Comparison of ENCODE assay signal across 8 mouse cellular contexts in the genomic region with DNA sequence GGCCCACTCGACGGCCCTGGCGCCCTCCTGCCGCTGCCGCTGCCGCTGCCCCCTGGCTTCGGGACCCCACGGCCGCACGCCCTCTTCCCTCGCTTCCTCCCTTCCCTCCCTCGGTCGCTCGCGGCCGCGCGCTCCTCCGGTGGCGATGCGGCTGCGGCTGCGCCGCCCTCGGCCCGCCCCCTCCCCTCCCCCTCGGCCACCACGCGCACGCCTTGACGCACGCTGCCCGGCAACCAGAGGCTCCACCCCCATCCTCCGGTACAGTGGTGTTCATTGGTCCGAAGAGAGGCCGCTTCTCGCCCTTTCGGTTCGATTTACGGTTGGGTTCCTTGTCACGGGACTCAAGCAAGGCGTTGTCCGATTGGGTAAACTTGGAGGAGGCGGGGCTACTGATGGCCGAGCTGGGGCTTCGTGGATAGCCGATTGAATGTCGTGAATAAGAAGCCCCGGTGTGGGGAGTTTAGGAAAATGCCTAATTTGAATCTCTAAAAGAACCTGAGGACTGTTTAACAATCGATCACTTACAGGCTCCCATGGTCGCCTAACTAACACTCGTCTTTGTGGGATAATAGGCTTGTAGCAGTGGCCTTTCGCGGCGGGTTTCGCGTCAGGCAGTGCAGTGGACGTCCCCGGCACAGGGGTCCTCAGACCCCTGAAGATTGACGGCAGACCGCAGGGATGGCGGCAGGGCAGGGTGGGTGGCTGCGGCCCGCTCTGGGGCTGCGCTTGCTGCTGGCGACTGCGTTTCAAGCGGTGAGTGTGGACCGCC. TPM values are rescaled to one million over a fixed set of nuclear protein-coding genes. Genes with fewer than 3 reads are reported as not detected.
DNase-seq lines count a peak whose midpoint lies in the region; ATAC-seq and TF ChIP-seq lines count a peak whose summit lies in the region.

A gene (minus strand): TSS at position 135 of the 769 bp plus-strand sequence.
A gene (plus strand): TSS at position 258 of the 769 bp plus-strand sequence.

- peak within 1 kb of the TSS; percentile 92 for H3K4me3 ChIP-seq in bone marrow, adult 2 months (replicated peaks; ENCODE audit: control insufficient read depth, low read depth, low read length)
- H3K4me3 ChIP-seq in embryonic facial prominence, embryonic 15.5 days (replicated peaks): peak within 1 kb of the TSS; percentile 79
- H3K4me3 ChIP-seq in limb, embryonic 14.5 days (replicated peaks; ENCODE audit: low read length): peak within 1 kb of the TSS; percentile 70
- peak within 1 kb of the TSS; percentile 90 for H3K4me3 ChIP-seq in midbrain, postnatal 0 days (ENCODE audit: low read depth, low read length)

- peak within 1 kb of the TSS; percentile 93 for H3K27ac ChIP-seq in bone marrow, adult 2 months (ENCODE audit: control insufficient read depth, insufficient read depth, low read depth, low read length, poor library complexity)
- H3K27ac ChIP-seq in embryonic facial prominence, embryonic 15.5 days (replicated peaks): peak within 1 kb of the TSS; percentile 95
- peak within 1 kb of the TSS; percentile 91 for H3K27ac ChIP-seq in limb, embryonic 14.5 days (replicated peaks; ENCODE audit: low read depth, low read length)
- H3K27ac ChIP-seq in midbrain, postnatal 0 days (ENCODE audit: low read depth, low read length): peak within 1 kb of the TSS; percentile 98

- H3K4me1 ChIP-seq in bone marrow, adult 2 months (ENCODE audit: control insufficient read depth, insufficient read depth, low read length): peaks cover 3% of the 10 kb centered on the region; the same call in 1 of the 2 replicates
- H3K4me1 ChIP-seq in embryonic facial prominence, embryonic 15.5 days: peaks cover 14% of the 10 kb centered on the region
- peaks cover 22% of the 10 kb centered on the region for H3K4me1 ChIP-seq in limb, embryonic 14.5 days (ENCODE audit: control insufficient read depth, insufficient read depth, low read length)
- peaks cover 10% of the 10 kb centered on the region; the same call in 1 of the 2 replicates for H3K4me1 ChIP-seq in midbrain, postnatal 0 days (ENCODE audit: insufficient read depth, low read length)

- no peaks in the 10 kb centered on the region for H3K9me3 ChIP-seq in embryonic facial prominence, embryonic 15.5 days (replicated peaks)
- no peaks in the 10 kb centered on the region for H3K9me3 ChIP-seq in limb, embryonic 14.5 days (ENCODE audit: control insufficient read depth, low read length)
- no peaks in the 10 kb centered on the region for H3K9me3 ChIP-seq in midbrain, postnatal 0 days (ENCODE audit: low read length)

- peaks cover 15% of the 10 kb centered on the region for H3K36me3 ChIP-seq in embryonic facial prominence, embryonic 15.5 days
- H3K36me3 ChIP-seq in limb, embryonic 14.5 days (ENCODE audit: control insufficient read depth, insufficient read depth, low read length): peaks cover 23% of the 10 kb centered on the region
- 0 out of 2 replicates have a peak, but pooled peaks cover 3% of the 10 kb centered on the region for H3K36me3 ChIP-seq in midbrain, postnatal 0 days (ENCODE audit: insufficient read depth, low read length)

- peak; percentile 100 for DNase-seq in 416B (ENCODE audit: low read depth)
- peak; percentile 100 for DNase-seq in heart, adult 8-10 months (ENCODE audit: low spot score)
- DNase-seq in kidney, adult 9 months: peak; percentile 100
- DNase-seq in limb, embryonic 14.5 days (ENCODE audit: low spot score): peak; percentile 100
- DNase-seq in midbrain, postnatal 0 days (ENCODE audit: low spot score): peak; percentile 100
- DNase-seq in spleen, postnatal 14 days (ENCODE audit: low spot score in 2 of 2): peak; percentile 91 to 92

- peak; percentile 99 for ATAC-seq in embryonic facial prominence, embryonic 15.5 days (ENCODE audit: insufficient number of reproducible peaks, low FRiP score, low TSS enrichment, low read depth)
- peak; percentile 99 for ATAC-seq in limb, embryonic 14.5 days (ENCODE audit: low FRiP score, low read depth)
- ATAC-seq in midbrain, postnatal 0 days (ENCODE audit: low FRiP score): peak; percentile 99

- H3K4me2 ChIP-seq in embryonic facial prominence, embryonic 15.5 days (replicated peaks): peak within 1 kb of the TSS; percentile 87
- peak within 1 kb of the TSS; percentile 77 for H3K4me2 ChIP-seq in limb, embryonic 14.5 days (replicated peaks; ENCODE audit: low read depth, low read length, severe bottlenecking)
- H3K4me2 ChIP-seq in midbrain, postnatal 0 days (ENCODE audit: low read depth, low read length, poor library complexity, severe bottlenecking): peak within 1 kb of the TSS; percentile 79

- no peak for TF ChIP-seq CTCF in bone marrow, adult 2 months (IDR thresholded peaks at IDR 0.05; ENCODE audit: control insufficient read depth, insufficient read depth, low read length)
- peak; percentile 39 for TF ChIP-seq CTCF in midbrain, postnatal 0 days (IDR thresholded peaks at IDR 0.05)

- under 1% methylated on average over 66 of the region's 69 CpGs for WGBS in bone marrow, adult 2 months
- under 1% methylated on average over 69 of the region's 69 CpGs for WGBS in embryonic facial prominence, embryonic 15.5 days
- 1% methylated on average over 48 of the region's 69 CpGs for WGBS in limb, embryonic 14.5 days
- WGBS in midbrain, postnatal 0 days: 3% methylated on average over 55 of the region's 69 CpGs

- peak; percentile 96 for TF ChIP-seq POLR2A in bone marrow, adult 2 months (IDR thresholded peaks at IDR 0.05; ENCODE audit: borderline replicate concordance, control insufficient read depth, low read depth, low read length)
- peak; percentile 100 for TF ChIP-seq POLR2A in limb, embryonic 14.5 days (IDR thresholded peaks at IDR 0.05; ENCODE audit: borderline replicate concordance, extremely low read depth, insufficient read depth, insufficient read length)

- no peaks in the 10 kb centered on the region for H3K27me3 ChIP-seq in embryonic facial prominence, embryonic 15.5 days
- H3K27me3 ChIP-seq in limb, embryonic 14.5 days (ENCODE audit: control insufficient read depth, insufficient read depth, low read length): no peaks in the 10 kb centered on the region
- no peaks in the 10 kb centered on the region for H3K27me3 ChIP-seq in midbrain, postnatal 0 days (ENCODE audit: insufficient read depth, low read length)

- peak within 1 kb of the TSS; percentile 90 for H3K9ac ChIP-seq in embryonic facial prominence, embryonic 15.5 days
- H3K9ac ChIP-seq in limb, embryonic 14.5 days (ENCODE audit: low read depth, low read length, severe bottlenecking): peak within 1 kb of the TSS; percentile 89
- peak within 1 kb of the TSS; percentile 96 for H3K9ac ChIP-seq in midbrain, postnatal 0 days (replicated peaks; ENCODE audit: low read length, poor library complexity, severe bottlenecking)

RNA-seq across cellular contexts. Expression of the first gene that starts in this region (rescaled TPM):
- 3.0 and 5.2 TPM in 2 replicates for polyA plus RNA-seq in bone marrow, adult 2 months (2011; ENCODE audit: insufficient read depth, insufficient read length, low replicate concordance, missing spikeins)
- polyA plus RNA-seq in embryonic facial prominence, embryonic 15.5 days (2015; fragmentation: Nextera tagmentation; extraction: Ambion mirVana): 15.2 and 15.3 TPM in 2 replicates
- total RNA-seq in heart, adult 8-10 months (2022): 1 to 10 TPM; 6.7 to 9.6 (median 7.6) TPM
- 20.2 and 20.6 TPM in 2 replicates for polyA plus RNA-seq in limb, embryonic 14.5 days (2012; rRNA removed)
- polyA plus RNA-seq in limb, embryonic 14.5 days (2014; fragmentation: Nextera tagmentation; extraction: Ambion mirVana): 15.8 and 17.9 TPM in 2 replicates
- total RNA-seq in midbrain, postnatal 0 days (2014; rRNA removed): 48.5 and 53.2 TPM in 2 replicates
- 10.7 and 13.4 TPM in 2 replicates for polyA plus RNA-seq in midbrain, postnatal 0 days (2015; fragmentation: Nextera tagmentation; extraction: Ambion mirVana)

RNA-seq across cellular contexts. Expression of the second gene that starts in this region (rescaled TPM):
- 51.1 and 59.6 TPM in 2 replicates for polyA plus RNA-seq in bone marrow, adult 2 months (2011; ENCODE audit: insufficient read depth, insufficient read length, low replicate concordance, missing spikeins)
- 642 and 651 TPM in 2 replicates for polyA plus RNA-seq in embryonic facial prominence, embryonic 15.5 days (2015; fragmentation: Nextera tagmentation; extraction: Ambion mirVana)
- 100 to 1,000 TPM; 133 to 136 (median 134) TPM for total RNA-seq in heart, adult 8-10 months (2022)
- polyA plus RNA-seq in limb, embryonic 14.5 days (2012; rRNA removed): 354 and 424 TPM in 2 replicates
- polyA plus RNA-seq in limb, embryonic 14.5 days (2014; fragmentation: Nextera tagmentation; extraction: Ambion mirVana): 532 and 555 TPM in 2 replicates
- total RNA-seq in midbrain, postnatal 0 days (2014; rRNA removed): 287 and 293 TPM in 2 replicates
- 596 and 650 TPM in 2 replicates for polyA plus RNA-seq in midbrain, postnatal 0 days (2015; fragmentation: Nextera tagmentation; extraction: Ambion mirVana)

Comparison
In these comparisons a context has a peak if more than half of its experiments do, and no peak if none do; other contexts are left out.
1. Peak in every context shown above with its lines: DNase-seq, ATAC-seq, H3K4me3 ChIP-seq and H3K27ac ChIP-seq.